Mouse (Mus musculus) retina, postnatal 7 days (tissue): Measurements from ENCODE around the gene Gm6370.
"Not testable (repeated sequence)": the region's sequence is repeated elsewhere in the genome, so short reads cannot be mapped to it uniquely, and the experiment has no call there.

ENCODE experiments used
- DNase-seq: peaks from one replicate; pipeline ENCODE4 v3.0.0-alpha.2; 2012; ENCODE audit warnings: low read depth, low spot score

The Gm6370 gene

DNA sequence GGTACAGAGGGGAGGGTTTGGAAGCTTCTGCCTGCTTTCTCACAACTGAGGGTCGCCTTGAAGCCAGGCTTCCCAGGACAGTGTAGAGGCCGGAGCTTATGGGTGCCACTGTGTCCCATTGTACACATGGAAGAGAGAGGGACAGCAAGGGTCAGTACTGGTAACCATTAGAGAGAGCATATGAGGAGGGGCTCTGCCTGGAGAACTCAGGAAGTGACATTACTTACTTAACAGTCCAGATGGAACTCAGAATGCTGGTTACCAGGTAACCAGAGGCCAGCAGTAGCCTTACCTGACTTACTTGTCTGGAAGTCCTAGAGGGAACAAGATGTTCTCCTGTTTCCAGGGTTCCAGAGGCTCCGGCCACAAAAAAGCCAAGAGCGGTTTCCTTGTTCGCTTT is at the start of gene Gm6370:
TSS of gene Gm6370 (plus strand) at position 301 of the 400 bp plus-strand sequence.
- not testable (repeated sequence) for DNase-seq

GRCm38 (mm10) chr5:146442767-146443166 is 48.4 kb upstream of the Gm6370 start:
- no peak for DNase-seq

GRCm38 (mm10) chr5:146446633-146447032 is 44.5 kb upstream of the Gm6370 start:
- no peak for DNase-seq

DNA sequence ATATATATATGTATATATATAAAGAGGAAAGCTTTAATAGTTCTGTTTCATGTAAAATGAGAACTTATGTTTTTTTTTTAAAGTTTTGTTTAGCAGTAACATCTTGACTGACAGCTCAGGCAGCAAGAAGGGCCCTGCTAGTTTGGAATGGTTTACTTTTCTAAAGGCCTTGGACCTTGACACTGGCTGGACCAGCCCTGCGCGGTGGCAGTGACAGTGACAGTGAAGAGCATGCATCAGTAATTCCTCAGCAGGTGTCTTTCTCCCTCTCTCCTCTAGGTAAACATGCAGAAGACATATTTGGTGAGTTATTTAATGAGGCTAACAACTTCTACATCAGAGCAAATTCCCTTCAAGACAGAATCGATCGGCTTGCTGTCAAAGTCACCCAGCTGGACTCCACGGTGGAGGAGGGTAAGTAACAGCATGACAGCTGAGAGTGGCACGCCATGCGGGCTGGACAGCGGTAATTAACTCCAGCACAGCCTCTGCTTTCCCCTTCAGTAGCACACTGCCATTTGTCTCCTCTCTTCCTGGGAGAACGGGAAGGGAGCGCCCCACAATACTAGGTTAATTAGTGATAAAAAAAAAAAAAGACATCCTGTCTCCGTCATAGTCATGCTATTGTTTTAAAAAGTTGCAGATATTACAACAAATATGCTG is 39.4 kb upstream of the Gm6370 start:
- no peak for DNase-seq

DNA sequence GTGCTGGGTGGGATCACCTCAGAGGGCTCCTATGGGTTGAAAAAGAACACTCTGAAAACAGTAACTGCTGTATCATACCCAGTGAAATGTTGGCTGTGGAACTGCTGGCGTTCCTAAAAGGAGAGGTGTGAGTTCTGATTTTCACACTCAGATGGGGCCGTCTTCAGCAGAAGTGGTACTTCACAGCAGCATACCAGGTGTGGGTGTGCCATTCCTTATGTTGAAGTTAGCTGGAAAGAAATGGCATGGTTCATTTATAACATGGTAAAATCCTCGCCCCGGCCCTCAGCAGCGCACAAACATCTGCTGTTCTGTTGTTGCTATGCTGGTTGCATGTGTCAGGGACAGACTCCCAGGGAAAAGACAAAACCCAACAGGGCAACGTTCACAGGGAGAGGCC is 37.6 kb upstream of the Gm6370 start:
- DNase-seq = no peak

GRCm38 (mm10) chr5:146461612-146462011 is 29.6 kb upstream of the Gm6370 start:
- DNase-seq = no peak

GRCm38 (mm10) chr5:146466663-146467062 is 24.5 kb upstream of the Gm6370 start:
- no peak for DNase-seq

DNA sequence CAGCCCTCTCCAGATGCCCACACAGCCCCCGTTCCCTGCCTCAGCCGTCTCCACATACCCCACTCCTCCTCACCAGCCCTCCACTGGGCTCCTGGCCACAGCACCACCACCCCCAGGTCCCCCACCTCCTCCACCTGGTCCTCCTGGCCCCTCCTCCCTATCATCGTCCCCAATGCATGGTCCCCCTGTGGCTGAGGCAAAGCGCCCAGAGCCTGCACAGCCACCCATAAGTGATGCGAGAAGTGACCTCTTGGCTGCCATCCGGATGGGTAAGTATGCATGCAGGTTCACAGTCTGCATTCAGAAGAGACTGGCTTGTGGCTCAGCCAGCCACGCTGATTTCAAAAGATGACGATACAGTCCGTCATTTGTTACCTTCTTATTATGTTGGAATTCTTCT is 22.9 kb upstream of the Gm6370 start:
- DNase-seq = no peak

- no peak for DNase-seq
These were observed 20.3 kb upstream of the Gm6370 start for GRCm38 (mm10) chr5:146470821-146471220.

DNA sequence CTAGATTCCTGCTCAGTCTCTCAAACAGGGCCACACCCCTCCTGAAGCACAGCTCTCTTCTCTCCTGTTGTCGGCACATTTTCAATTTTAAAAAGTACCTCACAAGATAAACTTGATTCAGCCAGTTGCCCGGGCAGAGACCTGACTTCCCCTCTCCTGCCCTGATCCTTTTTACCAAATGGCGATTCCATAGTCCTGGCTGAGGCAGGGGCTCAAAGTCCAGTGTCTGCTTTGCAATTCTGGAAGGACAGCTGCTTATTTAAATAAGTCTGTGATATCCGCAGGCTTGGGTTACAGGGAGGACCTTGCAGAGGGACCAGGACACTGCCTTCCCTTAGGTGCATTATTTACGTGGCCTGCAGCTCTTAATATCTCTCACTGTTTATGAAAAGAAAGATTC is 19.9 kb upstream of the Gm6370 start:
- no peak for DNase-seq

- no peak for DNase-seq
These were observed 19.3 kb upstream of the Gm6370 start for GRCm38 (mm10) chr5:146471821-146472220.

GRCm38 (mm10) chr5:146479564-146479963 is 11.6 kb upstream of the Gm6370 start:
- not testable (repeated sequence) for DNase-seq

DNA sequence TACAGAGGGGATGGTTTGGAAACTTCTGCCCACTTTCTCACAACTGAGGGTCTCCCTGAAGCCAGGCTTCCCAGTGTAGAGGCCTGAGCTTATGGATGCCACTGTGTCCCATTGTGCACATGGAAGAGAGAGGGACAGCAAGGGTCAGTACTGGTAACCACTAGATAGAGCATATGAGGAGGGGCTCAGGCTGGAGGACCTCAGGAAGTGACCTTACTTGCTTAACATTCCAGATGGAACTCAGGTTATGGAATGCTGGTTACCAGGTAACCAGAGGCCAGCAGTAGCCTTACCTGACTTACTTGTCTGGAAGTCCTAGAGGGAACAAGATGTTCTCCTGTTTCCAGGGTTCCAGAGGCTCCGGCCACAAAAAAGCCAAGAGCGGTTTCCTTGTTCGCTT is 9.5 kb upstream of the Gm6370 start, which contains the start of gene Gm6408:
TSS of gene Gm6408 (plus strand) at position 301 of the 400 bp plus-strand sequence.
- not testable (repeated sequence) for DNase-seq

GRCm38 (mm10) chr5:146488959-146489358 is 2.2 kb upstream of the Gm6370 start:
- DNase-seq = not testable (repeated sequence)

GRCm38 (mm10) chr5:146502099-146502498 is 10.9 kb downstream of the Gm6370 start, which contains the start of gene 4930449I24Rik:
TSS of gene 4930449I24Rik (plus strand) at chr5:146502399.
- DNase-seq = not testable (repeated sequence)

GRCm38 (mm10) chr5:146513823-146514222 is 22.7 kb downstream of the Gm6370 start, which contains the start of gene Gm3402:
TSS of gene Gm3402 (plus strand) at chr5:146514123.
- not testable (repeated sequence) for DNase-seq

DNA sequence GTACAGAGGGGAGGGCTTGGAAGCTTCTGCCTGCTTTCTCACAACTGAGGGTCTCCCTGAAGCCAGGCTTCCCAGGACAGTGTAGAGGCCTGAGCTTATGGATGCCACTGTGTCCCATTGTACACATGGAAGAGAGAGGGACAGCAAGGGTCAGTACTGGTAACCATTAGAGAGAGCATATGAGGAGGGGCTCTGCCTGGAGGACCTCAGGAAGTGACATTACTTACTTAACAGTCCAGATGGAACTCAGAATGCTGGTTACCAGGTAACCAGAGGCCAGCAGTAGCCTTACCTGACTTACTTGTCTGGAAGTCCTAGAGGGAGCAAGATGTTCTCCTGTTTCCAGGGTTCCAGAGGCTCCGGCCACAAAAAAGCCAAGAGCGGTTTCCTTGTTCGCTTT is 34.3 kb downstream of the Gm6370 start, which contains the start of gene Gm3404:
TSS of gene Gm3404 (plus strand) at position 301 of the 400 bp plus-strand sequence.
- not testable (repeated sequence) for DNase-seq

DNA sequence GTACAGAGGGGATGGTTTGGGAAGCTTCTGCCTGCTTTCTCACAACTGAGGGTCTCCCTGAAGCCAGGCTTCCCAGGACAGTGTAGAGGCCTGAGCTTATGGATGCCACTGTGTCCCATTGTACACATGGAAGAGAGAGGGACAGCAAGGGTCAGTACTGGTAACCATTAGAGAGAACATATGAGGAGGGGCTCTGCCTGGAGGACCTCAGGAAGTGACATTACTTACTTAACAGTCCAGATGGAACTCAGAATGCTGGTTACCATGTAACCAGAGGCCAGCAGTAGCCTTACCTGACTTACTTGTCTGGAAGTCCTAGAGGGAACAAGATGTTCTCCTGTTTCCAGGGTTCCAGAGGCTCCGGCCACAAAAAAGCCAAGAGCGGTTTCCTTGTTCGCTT is 46.2 kb downstream of the Gm6370 start, which contains the start of gene Gm3409:
TSS of gene Gm3409 (plus strand) at position 301 of the 400 bp plus-strand sequence.
- DNase-seq = not testable (repeated sequence)
